Mouse (Mus musculus) limb, embryonic 13.5 days (tissue): ENCODE results near the gene Gatad2a. TPM values are rescaled to one million over a fixed set of nuclear protein-coding genes. Genes with fewer than 3 reads are reported as not detected.

ENCODE experiments used
- ATAC-seq: fragments of 200-750 bp; cut with Nextera tagmentation; 2 replicates; pipeline ENCODE4 v1.8.0; 2017; ENCODE audit warnings: low read depth, moderate number of reproducible peaks, moderate TSS enrichment; ENCODE audit not compliant: low FRiP score
- H3K27ac ChIP-seq: fragments of 300-500 bp; sonication (generic); 2 replicates; pipeline ENCODE4 v1.5.1; 2015; ENCODE audit warnings: inconsistent platforms, mild to moderate bottlenecking, moderate library complexity
- H3K27me3 ChIP-seq: fragments of 300-500 bp; sonication (generic); 2 replicates; pipeline ENCODE4 v1.6.1; 2015; ENCODE audit warnings: mild to moderate bottlenecking, inconsistent platforms
- H3K36me3 ChIP-seq: fragments of 300-500 bp; sonication (generic); 2 replicates; pipeline ENCODE4 v1.6.1; 2015; ENCODE audit warnings: inconsistent platforms, mild to moderate bottlenecking, moderate library complexity
- H3K4me1 ChIP-seq: fragments of 300-500 bp; sonication (generic); 2 replicates; pipeline ENCODE4 v1.6.1; 2015; ENCODE audit warnings: inconsistent platforms
- H3K4me2 ChIP-seq: fragments of 300-500 bp; sonication (generic); replicated peaks from 2 replicates; pipeline ENCODE4 v1.6.1; 2015; ENCODE audit warnings: inconsistent platforms, mild to moderate bottlenecking, moderate library complexity
- H3K4me3 ChIP-seq: fragments of 300-500 bp; sonication (generic); 2 replicates; pipeline ENCODE4 v1.5.1; 2015; ENCODE audit warnings: moderate library complexity, mild to moderate bottlenecking, inconsistent platforms
- H3K9ac ChIP-seq: fragments of 300-500 bp; sonication (generic); 2 replicates; pipeline ENCODE4 v1.6.1; 2015; ENCODE audit warnings: mild to moderate bottlenecking, inconsistent platforms
- H3K9me3 ChIP-seq: fragments of 300-500 bp; sonication (generic); 2 replicates; pipeline ENCODE4 v1.6.1; 2016; ENCODE audit warnings: inconsistent platforms
- WGBS: fragments of 180-500 bp; shearing (Covaris S2); methylation state at CpG from one replicate; pipeline ENCODE4 v1.1.7; 2015; 5-methylcytosine and 5-hydroxymethylcytosine counted together
- polyA plus RNA-seq: library from polyadenylated mRNA; unstranded; fragments of >200 nt; fragmentation: Nextera tagmentation; extraction: Ambion mirVana; gene quantifications from 2 replicates; pipeline ENCODE4 v1.2.1, GENCODE M21; 2015

The Gatad2a gene
- polyA plus RNA-seq, result 37.7 and 40.7 TPM in 2 replicates

- H3K27ac ChIP-seq, result peak within 1 kb of the TSS; percentile 81
- no peaks in the 10 kb centered on the region for H3K27me3 ChIP-seq
- H3K9me3 ChIP-seq, result no peaks in the 10 kb centered on the region
- peaks cover 13% of the 10 kb centered on the region for H3K4me1 ChIP-seq
- ATAC-seq, result peak; percentile 100
- H3K4me2 ChIP-seq, result peak within 1 kb of the TSS; percentile 87
- no peaks in the 10 kb centered on the region for H3K36me3 ChIP-seq
- WGBS, result under 1% methylated on average over 69 of the region's 87 CpGs
- peak within 1 kb of the TSS; percentile 97 for H3K4me3 ChIP-seq
- H3K9ac ChIP-seq, result peak within 1 kb of the TSS; percentile 81
Measured at GRCm38 (mm10) chr8:69995776-69996588, at the start of gene Gatad2a. TSS of gene Gatad2a (minus strand) at chr8:69996384.

- Histone ChIP-seq H3K27ac (no peak overlapping the region), H3K4me1 (peaks cover 39% of the 10 kb centered on the region), H3K4me3 (peak overlapping the region; percentile 98), H3K4me2 (peak overlapping the region; percentile 97), H3K36me3 (peaks cover 10% of the 10 kb centered on the region), H3K9ac (peak overlapping the region; percentile 97; the same call in 1 of the 2 replicates), H3K9me3 (no peaks in the 10 kb centered on the region), H3K27me3 (no peaks in the 10 kb centered on the region)
- no peak for ATAC-seq
- 85% methylated on average over 5 of the region's 5 CpGs for WGBS
Measured at GRCm38 (mm10) chr8:70043996-70044395, 47.8 kb upstream of the Gatad2a start.

GRCm38 (mm10) chr8:70042583-70043455 lies 46.6 kb upstream of the Gatad2a start, which contains the start of the genes Mau2 and Sugp1:
TSS of gene Mau2 (minus strand) at chr8:70042734.
TSS of gene Sugp1 (plus strand) at chr8:70042813.
- WGBS, result under 1% methylated on average over 64 of the region's 65 CpGs
- Histone ChIP-seq H3K27ac (peak within 1 kb of the TSS; percentile 70), H3K4me3 (peak within 1 kb of the TSS; percentile 98), H3K9ac (peak within 1 kb of the TSS; percentile 97), H3K36me3 (peaks cover 3% of the 10 kb centered on the region; the same call in 1 of the 2 replicates), H3K9me3 (no peaks in the 10 kb centered on the region), H3K4me2 (peak within 1 kb of the TSS; percentile 97), H3K4me1 (peaks cover 36% of the 10 kb centered on the region), H3K27me3 (no peaks in the 10 kb centered on the region)
- peak; percentile 97 for ATAC-seq

GRCm38 (mm10) chr8:70041885-70042546 lies 45.8 kb upstream of the Gatad2a start:
- H3K36me3 ChIP-seq, result peaks cover 9% of the 10 kb centered on the region
- no peaks in the 10 kb centered on the region for H3K27me3 ChIP-seq
- peak; percentile 20; the same call in 1 of the 2 replicates for ATAC-seq
- H3K4me2 ChIP-seq, result peak overlapping the region; percentile 97
- peak overlapping the region; percentile 98 for H3K4me3 ChIP-seq
- H3K27ac ChIP-seq, result peak overlapping the region; percentile 28; the same call in 1 of the 2 replicates
- no peaks in the 10 kb centered on the region for H3K9me3 ChIP-seq
- peaks cover 35% of the 10 kb centered on the region for H3K4me1 ChIP-seq
- 1% methylated on average over 47 of the region's 47 CpGs for WGBS
- H3K9ac ChIP-seq, result peak overlapping the region; percentile 97

- Histone ChIP-seq H3K27ac (no peak overlapping the region), H3K9ac (no peak overlapping the region), H3K4me1 (peaks cover 21% of the 10 kb centered on the region), H3K4me2 (no peak overlapping the region), H3K27me3 (no peaks in the 10 kb centered on the region), H3K4me3 (no peak overlapping the region), H3K36me3 (peaks cover 28% of the 10 kb centered on the region), H3K9me3 (no peaks in the 10 kb centered on the region)
- WGBS, result 100% methylated on average over 1 of the region's 1 CpGs
- ATAC-seq, result no peak
Measured at GRCm38 (mm10) chr8:70037994-70038393, 41.8 kb upstream of the Gatad2a start.

- WGBS, result 96% methylated on average over 1 of the region's 1 CpGs
- Histone ChIP-seq H3K9me3 (no peaks in the 10 kb centered on the region), H3K4me3 (no peak overlapping the region), H3K27ac (no peak overlapping the region), H3K4me1 (no peaks in the 10 kb centered on the region), H3K36me3 (peaks cover 77% of the 10 kb centered on the region), H3K4me2 (no peak overlapping the region), H3K9ac (no peak overlapping the region), H3K27me3 (no peaks in the 10 kb centered on the region)
- no peak for ATAC-seq
Measured at GRCm38 (mm10) chr8:70030255-70030654, 34.1 kb upstream of the Gatad2a start.

GRCm38 (mm10) chr8:70026151-70026550 lies 30.0 kb upstream of the Gatad2a start:
- Histone ChIP-seq H3K9ac (no peak overlapping the region), H3K4me1 (no peaks in the 10 kb centered on the region), H3K4me3 (no peak overlapping the region), H3K4me2 (no peak overlapping the region), H3K36me3 (peaks cover 100% of the 10 kb centered on the region), H3K27me3 (no peaks in the 10 kb centered on the region), H3K27ac (no peak overlapping the region), H3K9me3 (no peaks in the 10 kb centered on the region)
- ATAC-seq, result no peak
- 93% methylated on average over 2 of the region's 2 CpGs for WGBS

- Histone ChIP-seq H3K27ac (no peak overlapping the region), H3K9me3 (no peaks in the 10 kb centered on the region), H3K9ac (no peak overlapping the region), H3K4me2 (no peak overlapping the region), H3K4me3 (no peak overlapping the region), H3K27me3 (no peaks in the 10 kb centered on the region), H3K36me3 (peaks cover 100% of the 10 kb centered on the region), H3K4me1 (no peaks in the 10 kb centered on the region)
- WGBS, result 87% methylated on average over 8 of the region's 8 CpGs
- ATAC-seq, result no peak
Measured at GRCm38 (mm10) chr8:70023596-70023995, 27.4 kb upstream of the Gatad2a start.

GRCm38 (mm10) chr8:70015017-70015416 lies 18.8 kb upstream of the Gatad2a start:
- Histone ChIP-seq H3K27me3 (no peaks in the 10 kb centered on the region), H3K4me2 (no peak overlapping the region), H3K9ac (no peak overlapping the region), H3K27ac (no peak overlapping the region), H3K4me1 (no peaks in the 10 kb centered on the region), H3K9me3 (no peaks in the 10 kb centered on the region; the same call in 1 of the 2 replicates), H3K4me3 (no peak overlapping the region), H3K36me3 (peaks cover 42% of the 10 kb centered on the region)
- WGBS, result 74% methylated on average over 1 of the region's 1 CpGs
- ATAC-seq, result no peak

GRCm38 (mm10) chr8:70012763-70013162 lies 16.6 kb upstream of the Gatad2a start:
- Histone ChIP-seq H3K4me3 (no peak overlapping the region), H3K27me3 (no peaks in the 10 kb centered on the region), H3K4me2 (no peak overlapping the region), H3K9ac (no peak overlapping the region), H3K27ac (no peak overlapping the region), H3K4me1 (no peaks in the 10 kb centered on the region), H3K9me3 (no peaks in the 10 kb centered on the region; the same call in 1 of the 2 replicates), H3K36me3 (peaks cover 19% of the 10 kb centered on the region)
- ATAC-seq, result no peak
- 89% methylated on average over 1 of the region's 1 CpGs for WGBS

- Histone ChIP-seq H3K36me3 (peaks cover 15% of the 10 kb centered on the region), H3K4me3 (no peak overlapping the region), H3K27me3 (no peaks in the 10 kb centered on the region), H3K9ac (no peak overlapping the region), H3K9me3 (no peaks in the 10 kb centered on the region; the same call in 1 of the 2 replicates), H3K4me1 (no peaks in the 10 kb centered on the region), H3K27ac (no peak overlapping the region), H3K4me2 (no peak overlapping the region)
- no peak for ATAC-seq
- WGBS, result 78% methylated on average over 3 of the region's 3 CpGs
Measured at GRCm38 (mm10) chr8:70012350-70012749, 16.2 kb upstream of the Gatad2a start.
